Mouse (Mus musculus): ENCODE data around the gene Nphs1.
"Not testable (repeated sequence)": the region's sequence is repeated elsewhere in the genome, so short reads cannot be mapped to it uniquely, and the experiment has no call there.

Nphs1 gene

DNA sequence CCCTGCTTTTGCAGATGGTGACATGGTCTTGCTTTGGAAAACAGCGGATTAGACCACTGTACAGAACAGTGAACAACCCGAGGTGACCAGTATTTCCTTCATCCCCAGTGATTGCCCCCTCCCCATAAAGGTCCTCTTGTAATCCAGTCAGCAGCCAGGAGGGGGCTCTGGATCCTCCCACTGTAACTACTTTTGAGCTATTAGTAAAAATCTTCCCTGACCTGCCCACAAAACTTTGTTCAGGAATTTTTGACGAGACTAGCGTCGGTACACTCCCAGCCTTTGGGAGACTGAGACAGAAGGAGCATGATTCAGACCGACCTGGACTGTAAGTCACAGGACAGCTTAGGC lies 32.8 kb downstream of the Nphs1 start:
- no peak for DNase-seq (ENCODE audit: low spot score in 2 of 2)

DNA sequence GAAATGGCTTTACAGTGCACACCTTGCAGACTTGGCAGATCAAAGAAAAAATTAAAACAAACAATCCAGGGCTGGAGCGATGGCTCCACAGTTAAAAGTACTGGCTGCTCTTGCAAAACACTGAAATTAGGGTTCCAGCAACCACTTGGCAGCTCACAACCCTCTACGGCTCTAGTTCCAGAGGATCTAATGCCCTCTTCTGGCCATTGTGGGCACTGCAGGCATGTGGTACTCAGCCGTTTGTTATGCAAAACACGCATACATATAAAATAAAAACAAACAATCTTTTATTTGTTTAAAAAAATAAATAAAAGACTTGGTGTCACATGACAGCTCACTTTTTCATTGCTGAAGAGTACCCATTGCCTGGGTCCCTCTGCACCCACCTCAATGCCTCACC lies 34.6 kb downstream of the Nphs1 start:
- DNase-seq (ENCODE audit: low spot score in 2 of 2): peak; percentile 29 to 48

DNA sequence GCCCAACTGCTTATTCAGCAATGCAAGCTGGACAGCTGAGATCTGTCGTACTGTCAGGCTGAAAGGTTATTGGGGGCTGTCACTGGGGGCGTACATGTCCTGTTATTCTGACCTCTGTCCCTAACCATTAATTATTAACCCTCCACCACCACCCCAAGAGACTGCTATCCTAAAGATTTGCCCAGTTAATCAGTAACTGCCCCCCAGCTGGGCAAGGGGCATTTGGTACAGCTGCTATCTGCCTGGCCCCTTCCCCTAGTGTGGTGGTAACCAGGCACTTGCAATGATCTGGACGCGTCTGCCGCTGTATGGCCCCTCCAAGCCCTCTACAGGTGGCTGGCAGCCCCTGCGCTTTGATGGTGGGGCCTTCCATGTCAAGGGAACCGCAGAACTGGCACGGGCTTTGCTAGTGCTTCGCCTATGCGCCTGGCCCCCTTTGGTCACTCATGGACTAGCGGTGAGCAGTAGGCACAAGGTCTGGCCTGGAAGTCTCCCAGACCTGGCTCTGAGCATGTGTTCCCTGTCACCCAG lies 35.4 kb downstream of the Nphs1 start, which contains the start of gene Prodh2:
TSS of gene Prodh2 (plus strand) at position 222 of the 531 bp plus-strand sequence.
- no peak for DNase-seq (ENCODE audit: low spot score in 2 of 2)

DNA sequence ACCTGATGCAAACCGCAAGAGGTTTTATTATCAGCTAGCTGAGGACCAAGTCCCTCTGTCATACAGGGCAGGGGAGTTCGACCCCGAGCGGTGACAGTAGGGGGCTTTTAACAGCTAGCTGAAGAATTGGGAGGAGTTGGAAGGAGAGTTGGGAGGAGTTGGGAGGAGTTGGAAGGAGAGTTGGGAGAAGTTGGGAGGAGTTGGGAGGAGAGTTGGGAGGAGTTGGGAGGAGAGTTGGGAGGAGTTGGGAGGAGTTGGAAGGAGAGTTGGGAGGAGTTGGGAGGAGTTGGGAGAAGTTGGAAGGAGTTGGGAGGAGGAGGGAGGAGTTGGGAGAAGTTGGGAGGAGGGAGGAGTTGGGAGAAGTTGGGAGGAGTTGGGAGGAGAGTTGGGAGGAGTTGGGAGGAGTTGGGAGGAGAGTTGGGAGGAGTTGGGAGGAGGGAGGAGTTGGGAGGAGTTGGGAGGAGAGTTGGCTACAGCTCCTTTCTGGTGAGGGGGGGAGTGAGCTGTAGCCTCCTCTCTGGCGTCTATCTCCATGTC lies 37.5 kb downstream of the Nphs1 start:
- not testable (repeated sequence) for DNase-seq (ENCODE audit: low spot score in 2 of 2)

DNA sequence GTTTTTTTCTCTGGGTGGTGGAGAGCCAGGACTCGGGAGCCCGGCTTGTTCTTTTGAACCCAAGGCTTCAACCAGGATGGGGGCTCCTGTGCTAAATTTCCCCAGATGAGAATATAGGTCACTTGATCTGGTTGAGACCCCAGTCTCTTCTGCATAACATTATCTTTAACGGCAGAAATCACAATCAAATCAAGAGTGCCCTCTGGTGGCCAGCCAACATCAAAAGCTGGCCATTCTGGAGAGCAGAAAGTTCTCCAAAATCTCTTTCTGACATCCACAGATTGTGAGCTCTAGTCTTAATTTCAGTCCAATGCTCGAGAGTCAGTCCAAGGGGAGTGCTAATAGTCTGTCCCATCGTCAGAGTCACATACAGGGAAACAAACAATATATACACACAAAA lies 43.0 kb downstream of the Nphs1 start:
- not testable (repeated sequence) for DNase-seq (ENCODE audit: low spot score in 2 of 2)

DNA sequence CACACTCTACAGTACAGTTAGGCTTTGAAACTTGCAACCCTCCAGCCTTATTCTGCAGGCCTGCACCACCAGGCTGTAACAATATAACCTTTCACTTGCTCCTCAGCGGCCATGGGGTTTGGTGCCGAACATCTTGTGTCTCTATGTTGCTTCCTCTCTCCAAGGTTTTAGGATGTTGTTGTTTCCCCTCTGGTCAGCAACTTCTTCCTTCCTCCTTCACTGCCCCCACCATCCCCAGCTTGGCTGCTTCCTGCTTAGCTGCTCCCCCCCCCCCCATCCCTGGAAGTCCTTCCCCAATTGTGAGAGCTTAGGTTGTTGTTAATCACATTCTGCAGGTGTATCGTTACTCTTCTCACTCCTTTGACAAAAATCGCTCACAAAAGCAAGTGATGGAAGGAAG lies 49.9 kb downstream of the Nphs1 start:
- DNase-seq (ENCODE audit: low spot score in 2 of 2): no peak

DNA sequence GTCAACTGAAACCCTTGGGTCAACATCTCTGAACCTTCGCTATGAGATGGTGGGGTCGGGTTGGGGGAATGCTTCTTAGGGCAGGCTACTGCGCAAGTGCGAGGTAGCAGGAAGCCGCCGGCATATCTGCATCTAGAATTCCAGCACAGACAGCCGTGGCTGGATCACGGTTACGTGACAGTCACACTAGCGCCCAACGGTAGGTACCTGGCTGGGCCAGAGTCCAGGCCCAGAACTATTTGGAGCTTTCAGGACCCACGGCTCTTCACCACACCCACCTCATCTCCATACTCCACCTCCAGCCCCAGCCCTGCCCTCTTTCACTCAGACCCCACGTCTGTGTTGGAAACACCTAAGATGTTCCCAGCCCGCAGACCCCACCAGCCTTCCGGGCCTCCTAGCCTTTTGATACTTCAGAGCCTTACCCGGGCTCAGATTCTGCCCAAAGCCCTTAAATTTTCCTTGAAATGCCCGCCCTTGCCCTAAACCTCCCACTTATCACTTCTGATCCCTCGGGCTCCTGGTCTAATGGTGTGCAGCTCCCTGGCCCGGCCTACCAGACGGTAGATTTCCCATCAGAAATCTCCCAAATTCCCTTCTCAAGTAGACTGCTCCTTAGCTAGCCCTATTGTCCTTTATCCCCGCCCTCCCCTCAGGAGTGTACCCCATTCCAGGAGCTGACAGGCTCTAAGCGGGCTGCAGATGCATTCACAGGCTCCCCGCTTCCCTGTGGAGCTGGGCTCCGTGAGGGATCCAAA lies 57.1 kb downstream of the Nphs1 start:
- no peak for DNase-seq (ENCODE audit: low spot score in 2 of 2)

DNA sequence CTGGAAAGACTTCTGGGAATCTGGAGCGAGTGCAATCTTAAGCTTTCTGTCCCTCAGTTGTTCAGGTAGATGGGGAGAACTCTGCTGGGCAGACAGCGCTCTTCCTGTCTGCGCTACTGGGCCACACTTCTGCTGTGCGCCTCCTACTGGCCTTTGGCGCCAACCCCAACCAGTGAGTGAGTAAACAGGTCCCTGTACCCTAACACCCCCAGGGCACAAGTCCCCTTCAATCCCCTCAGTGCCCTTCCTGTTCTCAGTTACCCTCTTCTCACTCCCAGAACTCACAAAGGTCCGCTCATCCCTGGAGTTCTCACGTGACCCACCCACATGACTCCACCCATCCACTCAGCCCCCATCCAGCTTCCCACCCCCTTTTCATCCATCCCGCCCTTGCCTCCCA lies 60.2 kb downstream of the Nphs1 start:
- DNase-seq (ENCODE audit: low spot score in 2 of 2): no peak

DNA sequence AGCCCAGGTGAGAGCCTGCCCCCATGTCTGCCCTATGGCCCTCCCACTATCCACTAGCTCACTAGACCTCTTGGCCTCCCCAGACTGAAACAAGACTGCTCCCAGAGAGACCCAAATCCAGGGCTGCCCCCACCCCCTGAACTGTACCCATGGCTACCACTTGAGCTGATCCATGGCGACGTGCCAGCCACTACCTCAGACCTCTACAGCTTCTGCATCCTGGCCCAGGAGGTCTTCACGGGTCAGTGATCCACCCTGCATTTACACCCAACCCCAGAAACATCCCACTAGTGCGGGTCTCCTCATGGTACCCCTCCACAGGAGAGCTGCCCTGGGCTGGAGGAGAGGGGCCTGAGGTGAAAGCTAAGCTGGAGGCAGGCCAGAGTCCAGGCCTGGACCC lies 62.3 kb downstream of the Nphs1 start:
- DNase-seq (ENCODE audit: low spot score in 2 of 2): no peak

DNA sequence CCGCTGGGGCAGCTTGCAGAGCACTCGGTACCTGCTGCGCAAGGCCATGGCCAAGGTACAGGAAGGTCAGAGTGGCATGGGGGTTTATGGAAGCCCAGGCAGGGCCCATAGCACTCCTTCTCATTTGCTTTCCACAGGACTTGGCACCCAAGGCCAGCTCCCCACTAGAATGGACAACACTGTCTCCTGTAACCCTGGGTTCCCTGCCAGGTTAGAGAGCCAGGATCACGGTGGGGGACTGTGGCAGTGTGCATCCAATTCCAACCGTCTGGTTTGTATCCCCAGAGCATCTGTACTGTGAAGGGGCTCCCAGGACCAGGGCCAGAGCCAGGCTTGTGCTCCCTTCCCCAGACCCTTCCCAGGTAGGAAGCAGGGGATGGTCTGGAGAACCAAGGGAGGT lies 62.7 kb downstream of the Nphs1 start:
- no peak for DNase-seq (ENCODE audit: low spot score in 2 of 2)

DNA sequence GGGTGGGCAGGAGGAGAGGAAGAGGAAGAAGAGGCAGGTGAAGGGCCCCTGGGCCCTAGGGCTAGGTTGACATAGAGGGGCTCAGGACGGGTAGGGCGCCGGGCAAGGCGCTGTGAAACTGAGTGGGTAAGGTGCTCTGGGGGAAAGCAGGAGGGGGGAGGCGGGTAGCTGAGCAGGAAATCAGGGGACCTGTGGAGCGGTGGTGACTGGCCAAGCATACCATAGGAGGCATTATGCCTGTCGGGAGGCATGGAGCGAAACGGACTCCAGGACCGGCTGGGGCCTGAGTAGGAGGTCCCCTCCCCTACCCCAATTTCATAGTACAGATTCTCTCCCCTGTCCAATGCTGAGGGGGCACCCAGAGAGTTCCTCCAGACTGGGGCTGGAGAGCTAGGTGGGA lies 64.8 kb downstream of the Nphs1 start:
- no peak for DNase-seq (ENCODE audit: low spot score in 2 of 2)

DNA sequence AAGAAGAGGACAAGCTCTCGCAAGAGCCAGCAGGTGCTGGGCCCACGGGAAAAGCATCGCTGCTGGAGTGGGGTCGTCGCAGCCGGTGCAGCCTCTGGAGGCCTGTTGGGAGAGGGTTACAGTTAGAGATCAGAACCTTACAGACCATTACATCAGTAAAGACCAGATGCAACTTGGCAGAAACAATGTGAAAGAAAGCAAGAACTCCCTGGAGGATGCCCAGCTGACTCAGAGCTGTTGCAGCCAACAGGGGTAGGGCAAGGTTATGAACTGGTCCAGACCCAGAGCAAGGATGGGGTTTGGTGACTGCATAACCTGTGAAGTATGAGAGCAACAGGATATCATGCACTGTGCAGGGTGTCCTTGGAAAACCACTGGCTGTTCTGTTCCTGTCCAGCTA lies 66.4 kb downstream of the Nphs1 start:
- DNase-seq (ENCODE audit: low spot score in 2 of 2): no peak

DNA sequence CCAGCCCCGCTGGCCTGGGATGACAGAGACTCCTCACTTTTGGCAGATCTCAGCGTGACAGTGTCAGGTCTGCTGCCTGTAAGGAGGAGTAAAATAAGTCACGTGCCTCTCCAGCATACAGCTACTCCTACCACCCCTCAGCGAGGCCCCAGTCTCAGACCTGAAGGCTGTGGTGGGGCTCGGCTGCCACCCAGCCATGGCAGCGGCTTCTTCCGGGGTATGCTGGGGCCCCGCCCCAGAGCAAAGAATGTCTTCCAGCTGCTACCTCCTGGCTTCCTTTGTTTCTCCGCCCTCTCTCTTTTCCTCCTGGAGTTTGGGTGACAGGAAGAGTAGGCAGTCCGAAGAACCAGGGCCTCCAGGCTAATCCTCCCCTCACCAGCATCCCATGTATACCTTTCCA lies 67.8 kb downstream of the Nphs1 start:
- DNase-seq (ENCODE audit: low spot score in 2 of 2): no peak

DNA sequence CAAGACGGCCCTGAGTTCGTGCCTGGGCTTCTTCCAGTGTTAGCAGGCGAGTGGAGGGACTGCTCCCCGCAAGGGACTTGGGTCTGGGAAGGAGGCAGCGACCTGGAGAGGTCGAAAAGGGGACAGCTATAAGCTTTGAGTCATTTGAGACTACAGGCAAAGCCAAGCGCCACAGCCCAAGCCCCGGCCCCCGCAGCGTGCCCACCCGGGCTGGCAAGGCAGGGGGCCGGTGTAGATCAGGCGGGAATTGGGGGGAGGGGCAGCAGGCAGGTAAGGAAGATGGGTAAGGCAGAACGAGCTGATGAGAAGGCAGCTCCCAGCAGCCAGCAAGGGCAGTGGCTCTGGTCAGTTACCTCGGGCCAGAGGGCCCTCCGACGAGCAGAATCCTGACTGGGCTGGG lies 68.3 kb downstream of the Nphs1 start:
- DNase-seq (ENCODE audit: low spot score in 2 of 2): no peak

DNA sequence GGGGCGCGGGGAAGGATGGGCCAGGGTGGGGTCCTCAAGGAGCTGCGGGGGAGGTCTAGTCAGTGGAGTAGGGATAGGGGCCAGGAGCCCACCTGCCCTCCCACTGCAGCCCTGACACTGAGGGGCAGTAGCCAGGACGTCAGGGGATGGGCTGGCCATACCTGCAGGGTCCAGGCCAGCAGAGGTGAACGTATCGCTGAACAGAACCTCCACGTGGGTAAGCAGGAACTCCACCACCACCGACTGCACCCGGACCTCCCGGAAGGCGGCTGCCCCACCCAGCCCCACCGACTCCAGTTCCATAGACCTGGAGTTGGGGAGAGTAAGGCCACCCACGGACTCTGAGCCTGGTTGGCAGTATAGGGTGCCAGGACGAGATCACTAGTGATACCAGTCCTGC lies 68.9 kb downstream of the Nphs1 start:
- DNase-seq (ENCODE audit: low spot score in 2 of 2): no peak

DNA sequence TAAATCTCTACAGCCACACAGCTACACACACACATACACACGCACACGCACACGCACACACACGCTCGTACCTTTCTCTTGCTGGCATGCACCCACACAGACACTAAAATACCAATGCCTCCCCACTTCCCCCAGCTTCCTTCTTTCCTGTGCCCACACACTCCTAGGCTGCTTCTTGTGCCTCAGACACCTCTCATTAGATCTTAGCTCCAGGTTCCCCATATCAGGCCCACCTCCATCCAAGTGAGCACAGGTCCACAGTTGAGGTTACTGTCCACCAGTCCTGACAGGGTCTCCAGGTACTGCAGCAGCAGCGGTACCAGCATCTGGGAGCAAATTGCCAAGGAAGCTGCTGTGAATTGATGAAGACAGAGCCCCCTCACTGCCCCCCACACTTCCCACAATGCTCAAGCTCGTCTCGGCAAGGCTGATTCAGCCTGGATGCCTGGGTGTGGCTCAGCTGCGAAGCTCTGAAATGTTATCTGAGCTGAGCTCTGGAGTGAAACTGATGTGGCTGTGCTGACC lies 73.2 kb downstream of the Nphs1 start:
- DNase-seq (ENCODE audit: low spot score in 2 of 2): peak; percentile 76 to 86

DNA sequence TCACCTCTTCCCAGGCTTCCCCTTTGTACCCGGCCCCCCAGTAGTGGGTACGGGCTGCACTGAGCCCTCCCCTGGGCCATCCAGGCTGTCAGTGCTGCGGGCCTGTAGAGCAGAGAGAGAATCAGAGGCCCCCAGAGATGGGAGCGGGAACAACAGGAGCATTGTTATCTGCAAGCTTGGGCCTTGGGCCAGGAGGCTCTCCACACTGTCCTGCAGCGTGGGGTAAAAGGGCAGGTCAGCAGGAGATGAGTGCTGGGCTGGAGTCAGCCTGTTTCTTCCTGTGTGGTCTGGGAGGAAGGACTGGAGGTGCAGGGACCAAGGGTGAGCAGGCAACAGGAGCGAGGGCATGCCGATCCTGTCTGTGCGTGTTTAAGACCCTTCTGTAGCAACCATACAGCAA lies 74.8 kb downstream of the Nphs1 start:
- DNase-seq (ENCODE audit: low spot score in 2 of 2): no peak

DNA sequence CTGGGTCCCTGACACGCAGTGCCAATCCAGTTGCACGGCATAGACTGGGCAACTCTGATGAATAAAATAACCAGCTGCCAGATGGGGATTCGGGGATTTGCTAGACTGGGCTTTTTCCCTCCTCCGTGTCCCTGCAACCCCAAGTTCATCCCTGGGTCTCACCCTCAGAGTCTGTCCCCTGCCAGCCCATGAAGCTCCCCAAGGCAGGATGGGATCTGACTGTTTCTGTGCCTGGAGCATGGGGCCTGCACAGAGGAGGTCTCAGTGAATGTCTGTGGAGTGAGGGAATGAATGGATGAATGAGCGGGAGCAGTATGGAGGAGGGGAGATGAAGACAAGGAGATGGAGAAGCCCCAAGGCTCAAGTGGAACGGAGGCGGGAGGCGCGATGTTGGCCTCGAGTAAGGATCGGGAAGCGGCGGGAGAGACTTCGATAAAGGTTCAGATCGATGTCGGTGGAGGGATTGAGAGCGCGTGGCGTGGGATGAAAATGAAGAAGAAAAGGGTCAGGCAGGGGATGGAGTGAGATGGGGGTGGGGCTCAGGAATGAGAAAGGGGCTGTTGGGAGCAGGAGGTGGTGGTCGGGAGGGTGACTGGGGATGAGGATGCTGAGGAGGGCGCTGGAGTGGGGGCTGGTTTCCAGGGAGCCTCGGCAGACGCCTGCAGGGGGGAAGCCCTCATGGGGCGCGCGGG lies 76.0 kb downstream of the Nphs1 start:
- DNase-seq (ENCODE audit: low spot score in 2 of 2): no peak

DNA sequence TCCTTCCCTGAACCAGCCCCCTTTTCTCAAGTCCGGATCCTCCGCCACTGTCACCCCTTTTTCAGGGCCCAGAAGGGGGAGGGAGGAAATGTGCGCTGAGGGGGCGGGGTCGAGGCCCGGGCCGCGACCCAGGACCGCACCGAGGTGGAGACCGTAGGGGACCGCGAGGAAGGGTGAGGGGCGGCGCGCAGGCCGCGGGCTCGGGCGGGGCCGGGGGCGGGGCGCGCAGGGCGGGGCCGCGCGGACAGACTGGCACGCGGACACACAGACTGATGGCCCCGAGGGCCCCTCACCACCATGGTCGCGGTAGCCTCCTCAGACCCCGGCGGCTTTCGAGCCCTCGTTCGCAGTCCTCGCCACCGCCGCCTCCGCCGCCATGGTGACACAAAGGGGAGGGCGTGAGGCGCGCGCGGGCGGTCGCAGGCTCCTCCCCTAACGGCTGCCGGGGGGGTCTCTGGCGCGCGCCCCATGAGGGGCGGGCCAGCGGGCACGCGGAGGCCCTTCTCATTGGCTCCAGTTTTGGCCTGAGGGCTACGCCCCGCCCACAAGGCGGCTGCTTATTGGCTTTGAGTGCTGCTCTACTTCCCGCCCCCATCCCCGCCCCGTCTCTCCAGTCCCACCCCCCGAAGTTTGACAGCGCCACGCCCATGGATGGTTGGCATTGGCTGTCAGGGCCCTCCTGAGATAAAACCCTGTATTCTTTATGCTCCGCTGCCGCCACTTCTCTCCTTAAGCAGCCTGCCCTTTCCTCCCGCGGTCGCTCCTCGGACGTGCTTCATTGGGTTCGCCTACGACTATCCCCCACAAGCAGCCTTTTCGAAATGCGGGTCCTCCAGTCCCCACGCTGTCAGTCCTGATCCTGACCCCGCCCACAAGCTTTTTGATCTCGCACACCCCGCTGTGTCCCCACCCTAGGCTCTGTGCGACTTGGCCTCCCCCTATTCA lies 76.8 kb downstream of the Nphs1 start, which contains the start of gene Arhgap33:
TSS of gene Arhgap33 (minus strand) at position 428 of the 945 bp plus-strand sequence.
- DNase-seq (ENCODE audit: low spot score in 2 of 2): peak; percentile 97 to 98
